Mouse (Mus musculus) gastrocnemius, adult 2 months (tissue): ENCODE measurements around the gene Rbfox1. TPM values are rescaled to one million over a fixed set of nuclear protein-coding genes. Genes with fewer than 3 reads are reported as not detected.
A peak's percentile ranks its signal among the peaks of the same experiment; 100 is the strongest.

Source experiments
- DNase-seq: peaks from one replicate; pipeline ENCODE4 v3.0.0; 2022
- H3K27ac ChIP-seq: fragments of 200-600 bp; 2 replicates; pipeline ENCODE4 v1.8.1; 2022; ENCODE audit warnings: mild to moderate bottlenecking
- H3K4me3 ChIP-seq: fragments of 200-600 bp; 2 replicates; pipeline ENCODE4 v1.8.1; 2022; ENCODE audit warnings: mild to moderate bottlenecking, moderate library complexity
- CTCF ChIP-seq: fragments of 200-600 bp; IDR thresholded peaks from 2 replicates; pipeline ENCODE4 v1.8.1; 2022; ENCODE audit warnings: antibody characterized with exemption, mild to moderate bottlenecking, moderate library complexity
- intact Hi-C: fragments of 180-260 bp; cut with DNase I; formaldehyde crosslinking; loops from one replicate; pipeline ENCODE4 v1.15.1; 2025
- total RNA-seq, 2 experiments: library from RNA; stranded (reverse); gene quantifications; 2 replicates each; pipeline ENCODE4 v1.2.3; 2021

The Rbfox1 gene
- total RNA-seq, 2 experiments from 2014 or later: 194 to 277 TPM

GRCm38 (mm10) chr16:6716214-6716911 lies 831.2 kb downstream of the Rbfox1 start:
- peak; percentile 47 for DNase-seq
- TF ChIP-seq CTCF: no peak
- intact Hi-C loops: no loop called here
- no peak overlapping the region for H3K27ac ChIP-seq
- no peak overlapping the region for H3K4me3 ChIP-seq

- Histone ChIP-seq H3K27ac (no peak overlapping the region), H3K4me3 (no peak overlapping the region)
- TF ChIP-seq CTCF: no peak
- intact Hi-C loops: no loop called here
- DNase-seq: no peak
These were observed 833.9 kb downstream of the Rbfox1 start for GRCm38 (mm10) chr16:6719027-6719426.

- no peak overlapping the region for H3K27ac ChIP-seq
- intact Hi-C loops: no loop called here
- no peak for TF ChIP-seq CTCF
- DNase-seq: no peak
- H3K4me3 ChIP-seq: no peak overlapping the region
These were observed 847.5 kb downstream of the Rbfox1 start for GRCm38 (mm10) chr16:6732646-6733045.

- TF ChIP-seq CTCF: no peak
- intact Hi-C loops: no loop called here
- Histone ChIP-seq H3K27ac (no peak overlapping the region), H3K4me3 (no peak overlapping the region)
- DNase-seq: no peak
These were observed 848.3 kb downstream of the Rbfox1 start for GRCm38 (mm10) chr16:6733427-6733826.

- no peak overlapping the region for H3K4me3 ChIP-seq
- TF ChIP-seq CTCF: no peak
- DNase-seq: no peak
- intact Hi-C loops: no loop called here
- H3K27ac ChIP-seq: no peak overlapping the region
These were observed 851.4 kb downstream of the Rbfox1 start for GRCm38 (mm10) chr16:6736566-6736965.

GRCm38 (mm10) chr16:6736998-6737397 lies 851.8 kb downstream of the Rbfox1 start:
- Histone ChIP-seq H3K4me3 (no peak overlapping the region), H3K27ac (no peak overlapping the region)
- no peak for TF ChIP-seq CTCF
- DNase-seq: no peak
- intact Hi-C loops: no loop called here

- intact Hi-C loops: no loop called here
- H3K27ac ChIP-seq: no peak overlapping the region
- TF ChIP-seq CTCF: no peak
These were observed 861.0 kb downstream of the Rbfox1 start for GRCm38 (mm10) chr16:6746116-6746515.

GRCm38 (mm10) chr16:6750491-6750890 lies 865.3 kb downstream of the Rbfox1 start:
- peak; percentile 14 for DNase-seq
- intact Hi-C loops: no loop called here
- no peak for TF ChIP-seq CTCF
- Histone ChIP-seq H3K4me3 (no peak overlapping the region), H3K27ac (no peak overlapping the region)

More at GRCm38 (mm10) chr16:6746116-6746515, 861.0 kb downstream of the Rbfox1 start:
- H3K4me3 ChIP-seq: no peak overlapping the region
- DNase-seq: no peak

GRCm38 (mm10) chr16:6754847-6755246 lies 869.7 kb downstream of the Rbfox1 start:
- H3K27ac ChIP-seq: no peak overlapping the region
- no peak for DNase-seq
- no peak overlapping the region for H3K4me3 ChIP-seq
- intact Hi-C loops: no loop called here
- no peak for TF ChIP-seq CTCF

GRCm38 (mm10) chr16:6769495-6770237 lies 884.5 kb downstream of the Rbfox1 start:
- H3K27ac ChIP-seq: no peak overlapping the region
- no peak for DNase-seq
- H3K4me3 ChIP-seq: no peak overlapping the region
- intact Hi-C loops: no loop called here
- TF ChIP-seq CTCF: no peak

- Histone ChIP-seq H3K27ac (no peak overlapping the region), H3K4me3 (no peak overlapping the region)
- DNase-seq: no peak
- intact Hi-C loops: no loop called here
- no peak for TF ChIP-seq CTCF
These were observed 892.5 kb downstream of the Rbfox1 start for GRCm38 (mm10) chr16:6777506-6778185.

- no peak for DNase-seq
- Histone ChIP-seq H3K27ac (no peak overlapping the region), H3K4me3 (no peak overlapping the region)
- TF ChIP-seq CTCF: no peak
- intact Hi-C loops: no loop called here
These were observed 899.0 kb downstream of the Rbfox1 start for GRCm38 (mm10) chr16:6784144-6784543.

- TF ChIP-seq CTCF: no peak
- Histone ChIP-seq H3K27ac (no peak overlapping the region), H3K4me3 (no peak overlapping the region)
- intact Hi-C loops: no loop called here
- no peak for DNase-seq
These were observed 899.9 kb downstream of the Rbfox1 start for GRCm38 (mm10) chr16:6785026-6785425.
